Mouse (Mus musculus): ENCODE results near the gene R3hdml.
A peak's percentile ranks its signal among the peaks of the same experiment; 100 is the strongest.

Gene R3hdml

GRCm38 (mm10) chr2:163541568-163542182, 49.6 kb downstream of the R3hdml start:
- DNase-seq: no peak

GRCm38 (mm10) chr2:163542674-163543073, 50.6 kb downstream of the R3hdml start:
- no peak for DNase-seq

GRCm38 (mm10) chr2:163546623-163547318, 54.7 kb downstream of the R3hdml start:
- DNase-seq: peak; percentile 55

DNA sequence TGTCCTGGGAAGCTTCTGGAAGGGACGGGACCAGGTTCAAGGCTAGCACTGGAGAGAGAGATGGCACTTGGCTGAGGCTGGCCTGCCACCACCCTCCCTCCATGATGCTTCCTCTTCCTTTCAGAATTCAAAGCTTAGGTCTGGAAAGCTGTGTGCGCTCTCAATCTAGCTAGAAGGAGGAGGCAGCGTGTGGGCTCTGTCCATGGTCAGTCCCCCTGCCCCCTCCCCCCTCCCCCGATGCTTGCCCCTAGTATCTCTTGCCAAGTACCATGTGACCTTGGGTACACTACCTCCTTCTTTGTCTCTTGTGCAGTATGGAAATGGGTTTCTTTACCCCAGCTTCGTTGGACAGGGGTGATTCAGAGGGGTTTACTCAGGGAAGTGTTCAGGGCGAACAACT, 56.7 kb downstream of the R3hdml start:
- DNase-seq: no peak

- DNase-seq: no peak
These were observed 57.7 kb downstream of the R3hdml start for GRCm38 (mm10) chr2:163549786-163550185.
